Mouse (Mus musculus): ENCODE measurements around the gene Ryr1. TPM values are rescaled to one million over a fixed set of nuclear protein-coding genes. Genes with fewer than 3 reads are reported as not detected.

Ryr1 gene
- 10 to 100 TPM; 12.6 to 13.7 TPM for total RNA-seq (2021)
- long read RNA-seq, partial matches to known transcripts = 6 of 8 reads
- long read RNA-seq, other reads (novel, unspliced or antisense) = 2 of 8 reads

GRCm38 (mm10) chr7:29124970-29125369, at the start of gene Ryr1:
TSS of gene Ryr1 (minus strand) at chr7:29125179.
- DNase-seq (ENCODE audit: low spot score in 2 of 2) = peak in 1 of 2 experiments; percentile 18

- DNase-seq (ENCODE audit: low spot score in 2 of 2) = no peak
These were observed 47.5 kb upstream of the Ryr1 start for GRCm38 (mm10) chr7:29172390-29173016.

- DNase-seq (ENCODE audit: low spot score in 2 of 2) = no peak
These were observed 46.7 kb upstream of the Ryr1 start for GRCm38 (mm10) chr7:29171562-29172097.

- peak in 1 of 2 experiments; percentile 38 for DNase-seq (ENCODE audit: low spot score in 2 of 2)
These were observed 46.0 kb upstream of the Ryr1 start for GRCm38 (mm10) chr7:29170755-29171561.

- peak; percentile 57 to 61 for DNase-seq (ENCODE audit: low spot score in 2 of 2)
These were observed 45.2 kb upstream of the Ryr1 start, which contains the start of the genes Ggn and Spred3 for GRCm38 (mm10) chr7:29170066-29170754. TSS of gene Ggn (plus strand) at chr7:29170210. TSS of gene Spred3 (minus strand) at chr7:29170411.

GRCm38 (mm10) chr7:29169231-29170065, 44.5 kb upstream of the Ryr1 start:
- peak; percentile 86 to 87 for DNase-seq (ENCODE audit: low spot score in 2 of 2)

GRCm38 (mm10) chr7:29168791-29169230, 43.8 kb upstream of the Ryr1 start:
- peak; percentile 56 to 72 for DNase-seq (ENCODE audit: low spot score in 2 of 2)

GRCm38 (mm10) chr7:29168121-29168695, 43.2 kb upstream of the Ryr1 start:
- no peak for DNase-seq (ENCODE audit: low spot score in 2 of 2)

GRCm38 (mm10) chr7:29167656-29168055, 42.7 kb upstream of the Ryr1 start:
- DNase-seq (ENCODE audit: low spot score in 2 of 2) = no peak

GRCm38 (mm10) chr7:29162750-29163525, 38.0 kb upstream of the Ryr1 start:
- no peak for DNase-seq (ENCODE audit: low spot score in 2 of 2)

- DNase-seq (ENCODE audit: low spot score in 2 of 2) = no peak
These were observed 37.3 kb upstream of the Ryr1 start for GRCm38 (mm10) chr7:29162294-29162693.

- DNase-seq (ENCODE audit: low spot score in 2 of 2) = no peak
These were observed 33.3 kb upstream of the Ryr1 start for GRCm38 (mm10) chr7:29158264-29158663.

GRCm38 (mm10) chr7:29155838-29156782, 31.1 kb upstream of the Ryr1 start, which contains the start of gene Fam98c:
TSS of gene Fam98c (minus strand) at chr7:29156234.
- peak; percentile 77 to 87 for DNase-seq (ENCODE audit: low spot score in 2 of 2)

GRCm38 (mm10) chr7:29155196-29155837, 30.3 kb upstream of the Ryr1 start:
- peak; percentile 87 to 93 for DNase-seq (ENCODE audit: low spot score in 2 of 2)

GRCm38 (mm10) chr7:29154018-29154720, 29.2 kb upstream of the Ryr1 start:
- DNase-seq (ENCODE audit: low spot score in 2 of 2) = no peak

GRCm38 (mm10) chr7:29151486-29151885, 26.5 kb upstream of the Ryr1 start:
- DNase-seq (ENCODE audit: low spot score in 2 of 2) = no peak

- DNase-seq (ENCODE audit: low spot score in 2 of 2) = no peak
These were observed 23.8 kb upstream of the Ryr1 start for GRCm38 (mm10) chr7:29148771-29149170.
